Mouse (Mus musculus) midbrain, postnatal 0 days (tissue): ENCODE measurements around the gene Rem2. TPM values are rescaled to one million over a fixed set of nuclear protein-coding genes. Genes with fewer than 3 reads are reported as not detected.

ENCODE experiments used
- ATAC-seq: fragments of 200-750 bp; cut with Nextera tagmentation; 2 replicates; pipeline ENCODE4 v1.8.0; 2017; ENCODE audit warnings: moderate number of reproducible peaks, mild to moderate bottlenecking, moderate TSS enrichment, moderate library complexity; ENCODE audit not compliant: low FRiP score
- DNase-seq: peaks from one replicate; pipeline ENCODE4 v3.0.0-alpha.2; 2015; ENCODE audit warnings: low spot score
- H3K27ac ChIP-seq: fragments of 300-500 bp; sonication (generic); 2 replicates; pipeline ENCODE4 v1.5.1; 2014; ENCODE audit warnings: low read depth, mild to moderate bottlenecking, low read length, mixed read lengths
- H3K27me3 ChIP-seq: fragments of 300-500 bp; sonication (generic); 2 replicates; pipeline ENCODE4 v1.6.1; 2014; ENCODE audit warnings: low read length, control low read depth, mixed read lengths; ENCODE audit not compliant: insufficient read depth
- H3K36me3 ChIP-seq: fragments of 300-500 bp; sonication (generic); 2 replicates; pipeline ENCODE4 v1.6.1; 2014; ENCODE audit warnings: low read length, control low read depth, mixed read lengths; ENCODE audit not compliant: insufficient read depth
- H3K4me1 ChIP-seq: fragments of 300-500 bp; sonication (generic); 2 replicates; pipeline ENCODE4 v1.6.1; 2014; ENCODE audit warnings: mild to moderate bottlenecking, control low read depth, antibody characterized with exemption, low read length, mixed read lengths; ENCODE audit not compliant: insufficient read depth
- H3K4me2 ChIP-seq: fragments of 300-500 bp; sonication (generic); 2 replicates; pipeline ENCODE4 v1.6.1; 2014; ENCODE audit warnings: low read depth, mild to moderate bottlenecking, low read length, mixed read lengths; ENCODE audit not compliant: poor library complexity, severe bottlenecking
- H3K4me3 ChIP-seq: fragments of 300-500 bp; sonication (generic); 2 replicates; pipeline ENCODE4 v1.5.1; 2014; ENCODE audit warnings: low read depth, mild to moderate bottlenecking, low read length, moderate library complexity
- H3K9ac ChIP-seq: fragments of 300-500 bp; sonication (generic); replicated peaks from 2 replicates; pipeline ENCODE4 v1.6.1; 2014; ENCODE audit warnings: mild to moderate bottlenecking, low read length, moderate library complexity, mixed read lengths; ENCODE audit not compliant: poor library complexity, severe bottlenecking
- H3K9me3 ChIP-seq: fragments of 300-500 bp; sonication (generic); 2 replicates; pipeline ENCODE4 v1.6.1; 2016; ENCODE audit warnings: low read length, control low read depth
- CTCF ChIP-seq: IDR thresholded peaks from 2 replicates; pipeline ENCODE4 v1.5.1; 2016; ENCODE audit warnings: antibody characterized with exemption, mild to moderate bottlenecking
- WGBS: fragments of 180-500 bp; shearing (Covaris S2); extraction: QIAGEN DNeasy Blood & Tissue Kit; methylation state at CpG from one replicate; pipeline ENCODE4 v1.1.7; 2014; 5-methylcytosine and 5-hydroxymethylcytosine counted together
- polyA plus RNA-seq: library from polyadenylated mRNA; unstranded; fragments of >200 nt; fragmentation: Nextera tagmentation; extraction: Ambion mirVana; gene quantifications from 2 replicates; pipeline ENCODE4 v1.2.1, GENCODE M21; 2015
- total RNA-seq: library from RNA; depleted of rRNA; stranded (reverse); fragments of >200 nt; gene quantifications from 2 replicates; pipeline ENCODE4 v1.2.3, GENCODE M21; 2014

Rem2 gene
- total and polyA plus RNA-seq, 2 experiments from 2014 or later: 34.0 to 47.4 TPM

DNA sequence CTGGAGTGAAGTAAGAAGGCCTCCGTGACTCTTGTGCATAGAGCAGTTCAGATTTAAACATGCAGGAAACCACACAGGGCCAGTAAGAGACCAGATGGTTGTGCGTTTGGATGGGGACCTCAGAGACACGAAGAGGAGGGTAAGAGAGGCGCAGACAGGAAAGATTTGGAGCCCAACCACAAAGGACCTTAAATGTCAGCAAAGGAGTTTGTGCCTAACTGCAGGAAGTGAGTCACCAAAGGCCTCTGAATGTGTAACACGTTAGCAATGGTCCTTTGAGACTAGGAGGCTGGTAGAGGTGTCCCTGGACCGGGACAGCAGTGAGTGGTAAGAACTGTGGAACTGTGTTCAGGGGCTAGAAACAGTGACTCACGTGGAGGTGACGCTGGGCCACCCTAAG lies 5.5 kb downstream of the Rem2 start:
- 80% methylated on average over 8 of the region's 8 CpGs for WGBS
- no peaks in the 10 kb centered on the region for H3K9me3 ChIP-seq
- DNase-seq: no peak
- ATAC-seq: no peak
- H3K9ac ChIP-seq: no peak overlapping the region
- peaks cover 5% of the 10 kb centered on the region for H3K4me1 ChIP-seq
- H3K27ac ChIP-seq: no peak overlapping the region
- no peaks in the 10 kb centered on the region for H3K27me3 ChIP-seq
- H3K4me2 ChIP-seq: no peak overlapping the region
- no peak for TF ChIP-seq CTCF
- no peak overlapping the region for H3K4me3 ChIP-seq
- no peaks in the 10 kb centered on the region; the same call in 1 of the 2 replicates for H3K36me3 ChIP-seq

DNA sequence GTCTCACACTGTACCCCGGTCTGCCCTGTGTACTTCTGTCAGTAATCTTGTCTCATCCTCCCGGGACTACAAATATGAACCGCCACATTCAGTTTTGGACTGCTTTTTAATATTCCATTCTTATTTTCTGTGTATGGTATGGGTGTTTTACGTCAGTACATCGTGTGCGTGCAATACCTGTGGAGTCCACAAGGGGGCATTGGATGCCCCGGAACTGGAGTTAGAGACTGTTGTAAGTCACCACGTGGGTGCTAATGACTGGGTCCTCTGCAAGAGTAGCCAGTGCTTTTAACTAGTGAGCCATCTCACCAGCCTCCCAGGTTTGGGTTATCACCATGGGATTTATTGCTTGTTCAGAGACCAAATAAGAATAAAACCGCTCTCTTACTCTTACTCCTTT lies 6.6 kb downstream of the Rem2 start:
- Histone ChIP-seq H3K4me1 (peaks cover 2% of the 10 kb centered on the region; the same call in 1 of the 2 replicates), H3K9me3 (no peaks in the 10 kb centered on the region), H3K27ac (no peak overlapping the region), H3K27me3 (no peaks in the 10 kb centered on the region), H3K4me2 (no peak overlapping the region), H3K9ac (no peak overlapping the region), H3K4me3 (no peak overlapping the region), H3K36me3 (no peaks in the 10 kb centered on the region; the same call in 1 of the 2 replicates)
- 42% methylated on average over 9 of the region's 9 CpGs for WGBS
- no peak for ATAC-seq
- peak; percentile 70 for TF ChIP-seq CTCF
- peak; percentile 38 for DNase-seq

DNA sequence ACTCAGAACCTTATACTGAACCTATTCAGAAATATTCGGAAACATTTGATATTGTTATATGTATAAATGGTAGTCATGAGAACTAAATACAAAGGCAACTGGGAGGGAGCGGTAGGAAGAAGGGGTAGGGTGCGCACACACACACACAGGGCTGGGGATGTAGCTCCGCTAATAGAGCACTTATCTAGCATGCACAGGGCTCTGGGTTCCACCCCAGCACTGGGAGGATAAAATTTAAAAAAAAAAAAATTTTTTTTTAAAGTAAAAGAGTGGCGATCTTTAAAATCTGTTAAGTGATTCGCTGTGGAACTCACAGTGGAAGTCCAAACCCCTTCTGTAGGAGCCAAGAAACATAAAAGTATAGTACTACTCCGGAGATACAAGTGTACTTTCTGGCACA lies 10.0 kb downstream of the Rem2 start:
- no peak for TF ChIP-seq CTCF

DNA sequence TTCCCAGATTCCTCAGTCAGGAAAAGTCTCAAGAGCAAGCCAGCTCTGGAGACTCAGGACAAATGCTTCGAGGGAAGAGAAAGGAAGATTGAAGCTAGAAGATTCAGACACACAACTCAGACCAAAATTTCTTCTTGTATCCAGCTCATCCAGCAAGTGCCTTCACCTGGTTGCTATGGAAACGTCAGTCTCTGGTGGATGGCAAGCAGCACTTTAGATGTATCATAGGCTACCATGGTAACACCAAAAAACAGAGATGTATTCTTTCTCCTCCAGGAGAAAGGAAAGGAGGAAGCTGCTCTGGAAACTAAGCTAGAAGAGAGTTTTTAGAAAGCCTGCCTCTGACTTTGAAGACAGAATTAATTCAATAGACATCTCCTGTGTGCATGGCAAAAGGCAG lies 11.8 kb downstream of the Rem2 start:
- Histone ChIP-seq H3K9ac (no peak overlapping the region), H3K9me3 (no peaks in the 10 kb centered on the region), H3K27me3 (no peaks in the 10 kb centered on the region), H3K4me2 (0 out of 2 replicates have a peak overlapping the region, but pooled peaks have one; percentile 12), H3K27ac (peak overlapping the region; percentile 47; the same call in 1 of the 2 replicates), H3K4me3 (no peak overlapping the region), H3K36me3 (no peaks in the 10 kb centered on the region), H3K4me1 (no peaks in the 10 kb centered on the region)
- ATAC-seq (no peak; the same call in 1 of the 2 replicates), DNase-seq (peak; percentile 63)
- TF ChIP-seq CTCF: no peak
- WGBS: 61% methylated on average over 2 of the region's 2 CpGs

More for the DNA sequence above, 10.0 kb downstream of the Rem2 start:
- no peak for ATAC-seq
- Histone ChIP-seq H3K4me3 (no peak overlapping the region), H3K27ac (no peak overlapping the region), H3K9me3 (no peaks in the 10 kb centered on the region), H3K4me2 (no peak overlapping the region), H3K4me1 (no peaks in the 10 kb centered on the region), H3K27me3 (no peaks in the 10 kb centered on the region), H3K9ac (no peak overlapping the region), H3K36me3 (no peaks in the 10 kb centered on the region; the same call in 1 of the 2 replicates)
- no peak for DNase-seq
- WGBS: 94% methylated on average over 7 of the region's 7 CpGs

DNA sequence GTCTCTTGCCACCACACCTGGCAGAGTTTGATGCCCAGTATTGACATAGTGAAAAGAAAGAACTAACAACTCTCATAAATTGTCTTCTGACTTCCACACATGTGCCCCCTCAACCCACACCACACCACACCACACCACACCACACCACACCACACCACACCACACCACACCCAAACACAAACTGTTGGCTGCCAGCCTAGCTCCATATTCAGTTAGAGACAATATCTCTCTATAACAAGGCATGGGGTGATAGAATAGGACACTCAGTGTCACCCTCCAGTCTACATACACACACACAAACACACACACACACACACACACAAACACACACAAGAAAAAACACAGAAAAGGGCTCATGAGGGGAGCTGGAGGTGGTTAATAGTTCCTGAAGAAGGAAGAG lies 12.4 kb downstream of the Rem2 start:
- H3K9me3 ChIP-seq: no peaks in the 10 kb centered on the region
- H3K36me3 ChIP-seq: no peaks in the 10 kb centered on the region
- 0 out of 2 replicates have a peak overlapping the region, but pooled peaks have one; percentile 26 for H3K27ac ChIP-seq
- H3K4me1 ChIP-seq: no peaks in the 10 kb centered on the region
- H3K4me3 ChIP-seq: no peak overlapping the region
- ATAC-seq: no peak
- no peak for DNase-seq
- no peak overlapping the region for H3K9ac ChIP-seq
- TF ChIP-seq CTCF: no peak
- H3K27me3 ChIP-seq: no peaks in the 10 kb centered on the region
- H3K4me2 ChIP-seq: no peak overlapping the region

DNA sequence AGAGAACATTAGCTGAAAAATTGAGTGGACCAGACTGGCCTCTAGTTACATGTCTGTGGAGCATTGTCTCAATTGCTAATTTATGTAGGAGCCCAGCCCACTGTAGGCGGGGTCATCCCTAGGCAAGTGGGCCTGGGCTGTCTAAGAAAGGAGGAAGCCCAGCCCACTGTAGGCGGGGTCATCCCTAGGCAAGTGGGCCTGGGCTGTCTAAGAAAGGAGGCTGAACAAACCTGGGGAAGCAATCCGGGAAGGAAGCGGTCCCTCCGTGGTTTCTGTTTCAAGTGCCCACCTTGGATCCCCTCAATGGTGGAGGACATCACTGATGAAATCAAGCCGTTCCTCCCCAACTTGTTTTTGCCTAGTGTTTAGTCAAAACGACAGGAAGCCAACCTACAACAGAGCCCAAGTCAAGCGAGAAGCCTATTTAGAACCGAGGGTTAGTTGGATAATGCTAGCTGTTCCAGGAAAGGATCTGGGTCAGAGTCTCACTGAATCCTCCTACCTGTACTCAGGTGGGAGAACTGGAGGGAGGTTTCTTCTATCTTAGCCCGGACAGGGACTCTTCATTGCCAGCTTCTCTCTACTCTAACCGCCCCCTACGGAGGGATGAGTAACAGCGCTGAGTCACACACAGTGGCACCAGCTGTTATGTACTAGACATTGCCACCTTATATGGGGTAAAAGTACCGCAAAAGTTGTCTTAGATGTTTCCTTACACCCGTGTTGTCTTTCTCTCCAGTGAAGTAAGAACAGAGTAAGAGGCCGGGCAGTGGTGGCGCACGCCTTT lies 16.6 kb downstream of the Rem2 start:
- TF ChIP-seq CTCF: no peak
- Histone ChIP-seq H3K4me1 (no peaks in the 10 kb centered on the region), H3K27ac (no peak overlapping the region), H3K9me3 (no peaks in the 10 kb centered on the region), H3K4me3 (no peak overlapping the region), H3K27me3 (no peaks in the 10 kb centered on the region), H3K4me2 (no peak overlapping the region), H3K36me3 (no peaks in the 10 kb centered on the region), H3K9ac (no peak overlapping the region)
- ATAC-seq (no peak), DNase-seq (no peak)
- 74% methylated on average over 18 of the region's 18 CpGs for WGBS
